Mouse (Mus musculus) T-helper 1 cell (primary cell): ENCODE results near the gene Kdm2b.

Experiments used
- in situ Hi-C: fragments of 300-600 bp; cut with MboI, MseI; formaldehyde crosslinking; loops from one replicate; pipeline ENCODE4 v1.15.1; 2025; ENCODE audit warnings: high pct_unique_total_duplicates

The Kdm2b gene

GRCm38 (mm10) chr5:122898963-122899776 is 90.5 kb downstream of the Kdm2b start:
- in situ Hi-C loops: no loop called here

GRCm38 (mm10) chr5:122898153-122898552 is 91.5 kb downstream of the Kdm2b start:
- in situ Hi-C loops: no loop called here

- in situ Hi-C loops: no loop called here
These were observed 94.8 kb downstream of the Kdm2b start for GRCm38 (mm10) chr5:122894821-122895220.

- in situ Hi-C loops: no loop called here
These were observed 95.5 kb downstream of the Kdm2b start for GRCm38 (mm10) chr5:122894007-122894637.

- in situ Hi-C loops: no loop called here
These were observed 96.4 kb downstream of the Kdm2b start for GRCm38 (mm10) chr5:122893270-122893669.

GRCm38 (mm10) chr5:122890396-122890795 is 99.2 kb downstream of the Kdm2b start:
- in situ Hi-C loops: no loop called here

GRCm38 (mm10) chr5:122888612-122889214 is 100.9 kb downstream of the Kdm2b start:
- in situ Hi-C loops: no loop called here

GRCm38 (mm10) chr5:122887926-122888611 is 101.6 kb downstream of the Kdm2b start:
- in situ Hi-C loops: no loop called here

GRCm38 (mm10) chr5:122887033-122887432 is 102.6 kb downstream of the Kdm2b start:
- in situ Hi-C loops: no loop called here

GRCm38 (mm10) chr5:122884594-122885348 is 104.9 kb downstream of the Kdm2b start:
- in situ Hi-C loops: no loop called here

- in situ Hi-C loops: no loop called here
These were observed 105.9 kb downstream of the Kdm2b start for GRCm38 (mm10) chr5:122883652-122884235.

GRCm38 (mm10) chr5:122883237-122883636 is 106.4 kb downstream of the Kdm2b start:
- in situ Hi-C loops: no loop called here

- in situ Hi-C loops: no loop called here
These were observed 107.2 kb downstream of the Kdm2b start for GRCm38 (mm10) chr5:122882256-122883050.

- in situ Hi-C loops: no loop called here
These were observed 108.3 kb downstream of the Kdm2b start for GRCm38 (mm10) chr5:122881313-122881712.

- in situ Hi-C loops: no loop called here
These were observed 109.2 kb downstream of the Kdm2b start for GRCm38 (mm10) chr5:122880241-122880980.

- in situ Hi-C loops: no loop called here
These were observed 113.0 kb downstream of the Kdm2b start for GRCm38 (mm10) chr5:122876671-122877070.

GRCm38 (mm10) chr5:122874359-122874758 is 115.3 kb downstream of the Kdm2b start:
- in situ Hi-C loops: no loop called here

- in situ Hi-C loops: no loop called here
These were observed 116.0 kb downstream of the Kdm2b start for GRCm38 (mm10) chr5:122873573-122873972.

- in situ Hi-C loops: no loop called here
These were observed 117.0 kb downstream of the Kdm2b start for GRCm38 (mm10) chr5:122872626-122873025.
